Mouse (Mus musculus): ENCODE results near the gene Hapln4. TPM values are rescaled to one million over a fixed set of nuclear protein-coding genes. Genes with fewer than 3 reads are reported as not detected.
A peak's percentile ranks its signal among the peaks of the same experiment; 100 is the strongest.

The Hapln4 gene
- polyA plus RNA-seq, 1 experiment, result 0.08 TPM

DNA sequence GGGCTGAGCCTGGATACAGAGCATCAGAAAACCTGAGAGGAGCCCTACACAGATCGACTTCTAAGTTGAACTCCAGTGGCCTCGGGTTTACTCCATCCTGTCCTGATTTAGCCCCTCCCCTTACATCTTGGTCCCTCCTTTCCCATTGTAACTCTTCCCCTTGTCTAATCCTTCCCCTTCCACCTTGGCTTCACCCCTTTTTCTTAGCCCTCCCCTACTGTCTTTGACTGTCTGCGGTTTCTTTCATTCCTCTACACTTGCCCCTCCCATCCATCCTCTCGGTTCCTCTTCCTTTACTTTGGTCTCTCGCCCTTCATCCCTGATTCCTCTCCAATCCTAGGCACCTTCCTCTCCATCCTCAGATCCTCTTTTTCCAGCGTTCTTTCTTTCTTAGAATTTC, 31.2 kb downstream of the Hapln4 start:
- 17% methylated on average over 6 of the region's 6 CpGs for WGBS
- Histone ChIP-seq H3K36me3 (ENCODE audit: control insufficient read depth, insufficient read depth, low read length) (no peaks in the 10 kb centered on the region), H3K27ac (ENCODE audit: insufficient read depth, low read depth, low read length) (no peak overlapping the region), H3K4me3 (ENCODE audit: insufficient read depth, low read depth, low read length) (no peak overlapping the region), H3K27me3 (replicated peaks; ENCODE audit: control insufficient read depth, insufficient read depth, low read length) (no peaks in the 10 kb centered on the region), H3K4me1 (ENCODE audit: control insufficient read depth, insufficient read depth, low read length) (no peaks in the 10 kb centered on the region)
- TF ChIP-seq CTCF (conservative IDR thresholded peaks at IDR 0.05; ENCODE audit: insufficient read depth, insufficient read length, low read depth, low read length) (no peak), POLR2A (IDR thresholded peaks at IDR 0.05; ENCODE audit: low read depth, low read length) (no peak)
- no peak for DNase-seq

DNA sequence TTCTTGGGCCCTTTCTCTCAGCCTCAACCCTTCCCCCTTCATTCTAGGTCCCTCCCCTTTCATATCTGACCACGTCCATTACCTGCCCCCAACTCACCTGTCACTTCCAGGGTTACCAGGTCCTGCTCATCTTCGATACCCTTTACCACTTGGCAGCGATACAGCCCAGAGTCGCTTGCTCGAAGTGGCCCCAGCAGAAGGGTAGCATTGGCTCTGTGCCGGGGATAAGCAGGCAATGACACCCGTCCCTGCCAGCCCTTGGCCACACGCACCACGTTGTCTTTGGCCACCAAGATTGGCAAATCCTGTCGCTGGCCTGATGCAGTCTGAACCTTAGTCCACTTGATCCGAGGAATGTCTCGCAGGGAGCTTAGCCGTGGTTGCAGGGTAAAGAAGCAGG, 31.6 kb downstream of the Hapln4 start:
- 67% methylated on average over 13 of the region's 13 CpGs for WGBS
- H3K4me3 ChIP-seq (ENCODE audit: insufficient read depth, low read depth, low read length), result no peak overlapping the region
- no peak overlapping the region for H3K27ac ChIP-seq (ENCODE audit: insufficient read depth, low read depth, low read length)
- no peaks in the 10 kb centered on the region for H3K36me3 ChIP-seq (ENCODE audit: control insufficient read depth, insufficient read depth, low read length)
- no peaks in the 10 kb centered on the region for H3K4me1 ChIP-seq (ENCODE audit: control insufficient read depth, insufficient read depth, low read length)
- DNase-seq, result no peak
- no peaks in the 10 kb centered on the region for H3K27me3 ChIP-seq (replicated peaks; ENCODE audit: control insufficient read depth, insufficient read depth, low read length)
- TF ChIP-seq CTCF (conservative IDR thresholded peaks at IDR 0.05; ENCODE audit: insufficient read depth, insufficient read length, low read depth, low read length) (no peak), POLR2A (IDR thresholded peaks at IDR 0.05; ENCODE audit: low read depth, low read length) (no peak)

DNA sequence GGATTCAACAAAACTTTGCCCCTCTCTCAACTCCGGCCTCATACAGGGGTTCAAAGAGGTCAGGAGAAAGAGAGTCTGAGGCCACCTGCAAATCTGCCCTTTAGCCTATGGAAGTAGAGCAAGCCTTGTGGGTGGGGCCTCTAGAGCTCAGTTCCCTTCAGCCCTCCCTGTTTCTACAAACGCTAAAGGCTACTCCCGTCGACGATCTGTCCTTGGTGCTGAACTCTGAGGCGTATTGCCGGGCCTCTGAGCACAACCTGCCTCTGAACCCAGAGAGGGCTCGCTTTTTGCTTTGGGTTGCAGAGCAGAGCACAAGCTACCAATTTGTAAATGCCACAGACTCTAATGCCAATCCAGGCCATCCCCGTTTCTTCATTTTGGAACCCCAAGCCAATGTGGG, 34.4 kb downstream of the Hapln4 start:
- 6% methylated on average over 9 of the region's 9 CpGs for WGBS
- H3K27me3 ChIP-seq (replicated peaks; ENCODE audit: control insufficient read depth, insufficient read depth, low read length), result no peaks in the 10 kb centered on the region
- H3K4me3 ChIP-seq (ENCODE audit: insufficient read depth, low read depth, low read length), result no peak overlapping the region
- H3K36me3 ChIP-seq (ENCODE audit: control insufficient read depth, insufficient read depth, low read length), result no peaks in the 10 kb centered on the region
- no peak for TF ChIP-seq POLR2A (IDR thresholded peaks at IDR 0.05; ENCODE audit: low read depth, low read length)
- no peak for TF ChIP-seq CTCF (conservative IDR thresholded peaks at IDR 0.05; ENCODE audit: insufficient read depth, insufficient read length, low read depth, low read length)
- H3K4me1 ChIP-seq (ENCODE audit: control insufficient read depth, insufficient read depth, low read length), result no peaks in the 10 kb centered on the region
- H3K27ac ChIP-seq (ENCODE audit: insufficient read depth, low read depth, low read length), result no peak overlapping the region
- DNase-seq, result no peak

DNA sequence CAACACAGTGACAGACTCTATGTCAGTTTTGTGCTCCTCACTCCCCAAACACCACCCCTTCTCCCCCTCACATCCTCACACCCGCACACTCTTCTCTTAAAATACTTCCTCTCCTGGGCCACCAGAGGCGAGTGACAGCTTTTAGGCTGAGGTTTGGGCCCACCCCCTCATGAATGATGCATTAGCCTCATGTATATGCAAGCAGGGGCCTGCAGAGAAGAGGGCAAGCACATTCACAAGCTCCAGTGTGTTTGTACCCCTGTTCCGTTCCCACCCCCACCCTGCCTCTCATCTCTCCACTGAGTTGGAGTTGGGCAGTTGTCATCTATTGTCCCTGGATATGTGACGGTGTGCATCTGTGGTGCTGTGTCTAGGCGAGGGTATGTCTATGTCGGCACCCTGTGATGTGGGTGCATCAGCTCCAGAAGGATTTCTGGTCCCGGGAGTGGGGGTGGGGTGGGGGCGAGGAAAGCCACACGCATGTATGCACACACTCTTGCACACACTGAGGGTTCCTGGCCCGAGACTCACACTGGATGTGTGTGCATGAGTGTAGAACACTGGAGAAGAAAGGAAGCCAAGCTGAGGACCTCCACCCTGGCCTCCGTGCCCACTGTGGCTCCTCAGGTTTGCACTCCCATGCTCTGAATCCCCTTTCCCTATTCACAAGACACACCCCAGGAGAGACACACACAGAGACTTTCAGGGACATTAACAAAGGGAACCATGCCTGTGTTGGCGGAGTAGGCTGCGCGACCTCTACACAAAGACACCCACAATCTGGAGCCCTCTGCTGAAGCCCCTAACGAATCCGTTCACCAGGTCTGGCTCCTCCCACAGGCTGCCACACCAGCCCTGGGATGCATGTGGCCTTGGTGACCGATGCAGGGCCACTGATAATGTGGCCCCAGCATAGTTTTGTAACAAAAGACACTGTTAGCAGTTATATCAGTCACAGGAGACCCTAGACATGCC, 35.8 kb downstream of the Hapln4 start:
- Histone ChIP-seq H3K27me3 (replicated peaks; ENCODE audit: control insufficient read depth, insufficient read depth, low read length) (no peaks in the 10 kb centered on the region), H3K36me3 (ENCODE audit: control insufficient read depth, insufficient read depth, low read length) (no peaks in the 10 kb centered on the region), H3K27ac (ENCODE audit: insufficient read depth, low read depth, low read length) (no peak overlapping the region), H3K4me3 (ENCODE audit: insufficient read depth, low read depth, low read length) (no peak overlapping the region), H3K4me1 (ENCODE audit: control insufficient read depth, insufficient read depth, low read length) (no peaks in the 10 kb centered on the region)
- DNase-seq, result no peak
- 19% methylated on average over 17 of the region's 17 CpGs for WGBS
- TF ChIP-seq POLR2A (IDR thresholded peaks at IDR 0.05; ENCODE audit: low read depth, low read length) (no peak), CTCF (conservative IDR thresholded peaks at IDR 0.05; ENCODE audit: insufficient read depth, insufficient read length, low read depth, low read length) (no peak)

DNA sequence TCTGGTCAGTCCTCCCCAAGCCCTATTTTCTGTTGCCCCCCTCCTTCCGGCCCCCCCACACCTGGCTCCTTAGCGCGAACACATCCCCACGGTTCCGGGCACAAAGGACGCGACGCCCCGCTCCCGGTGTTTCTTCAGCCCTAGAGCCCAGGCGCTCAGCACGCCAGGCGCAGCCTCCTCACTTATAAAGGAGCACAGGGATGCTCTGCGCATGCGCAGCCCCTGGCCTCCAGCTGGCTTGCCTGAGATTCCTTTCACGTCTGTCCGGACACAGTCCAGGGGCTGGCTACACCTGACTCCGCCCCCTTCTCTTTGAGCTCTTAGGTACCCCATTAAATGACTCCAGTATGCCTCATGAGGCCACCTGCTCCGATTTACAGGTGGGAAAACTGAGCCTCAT, 37.4 kb downstream of the Hapln4 start, which contains the start of gene Ncan:
Gene Ncan (minus strand): TSS at position 207 of the 400 bp plus-strand sequence.
- Histone ChIP-seq H3K4me3 (ENCODE audit: insufficient read depth, low read depth, low read length) (no peak within 1 kb of the TSS), H3K4me1 (ENCODE audit: control insufficient read depth, insufficient read depth, low read length) (no peaks in the 10 kb centered on the region), H3K27ac (ENCODE audit: insufficient read depth, low read depth, low read length) (no peak within 1 kb of the TSS), H3K27me3 (replicated peaks; ENCODE audit: control insufficient read depth, insufficient read depth, low read length) (no peaks in the 10 kb centered on the region), H3K36me3 (ENCODE audit: control insufficient read depth, insufficient read depth, low read length) (no peaks in the 10 kb centered on the region)
- DNase-seq, result peak; percentile 67
- no peak for TF ChIP-seq POLR2A (IDR thresholded peaks at IDR 0.05; ENCODE audit: low read depth, low read length)
- TF ChIP-seq CTCF (conservative IDR thresholded peaks at IDR 0.05; ENCODE audit: insufficient read depth, insufficient read length, low read depth, low read length), result no peak
- WGBS, result 1% methylated on average over 19 of the region's 19 CpGs

DNA sequence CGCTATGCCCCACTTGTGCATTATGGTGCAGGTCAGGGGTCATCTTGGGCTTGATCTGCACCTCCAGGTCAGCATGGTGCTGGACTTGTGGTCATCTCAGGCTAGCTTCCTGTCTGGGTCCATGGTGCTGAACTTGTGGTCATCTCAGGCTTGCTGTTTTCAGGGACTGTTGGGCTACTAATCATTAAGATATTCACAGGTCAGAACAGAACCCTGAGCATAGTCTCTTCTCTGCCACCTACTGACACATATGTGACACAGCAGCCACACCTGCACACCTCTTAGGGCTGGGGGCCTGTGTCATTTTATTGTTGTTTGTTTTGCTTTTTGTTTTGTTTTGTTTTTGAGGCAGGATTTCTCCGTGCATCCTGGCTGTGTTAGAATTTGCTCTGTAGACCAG, 39.6 kb downstream of the Hapln4 start:
- no peaks in the 10 kb centered on the region for H3K27me3 ChIP-seq (replicated peaks; ENCODE audit: control insufficient read depth, insufficient read depth, low read length)
- no peaks in the 10 kb centered on the region for H3K4me1 ChIP-seq (ENCODE audit: control insufficient read depth, insufficient read depth, low read length)
- 53% methylated on average over 2 of the region's 2 CpGs for WGBS
- H3K27ac ChIP-seq (ENCODE audit: insufficient read depth, low read depth, low read length), result no peak overlapping the region
- no peak overlapping the region for H3K4me3 ChIP-seq (ENCODE audit: insufficient read depth, low read depth, low read length)
- peak; percentile 65 for TF ChIP-seq CTCF (conservative IDR thresholded peaks at IDR 0.05; ENCODE audit: insufficient read depth, insufficient read length, low read depth, low read length)
- no peak for TF ChIP-seq POLR2A (IDR thresholded peaks at IDR 0.05; ENCODE audit: low read depth, low read length)
- H3K36me3 ChIP-seq (ENCODE audit: control insufficient read depth, insufficient read depth, low read length), result no peaks in the 10 kb centered on the region
- DNase-seq, result peak; percentile 32

DNA sequence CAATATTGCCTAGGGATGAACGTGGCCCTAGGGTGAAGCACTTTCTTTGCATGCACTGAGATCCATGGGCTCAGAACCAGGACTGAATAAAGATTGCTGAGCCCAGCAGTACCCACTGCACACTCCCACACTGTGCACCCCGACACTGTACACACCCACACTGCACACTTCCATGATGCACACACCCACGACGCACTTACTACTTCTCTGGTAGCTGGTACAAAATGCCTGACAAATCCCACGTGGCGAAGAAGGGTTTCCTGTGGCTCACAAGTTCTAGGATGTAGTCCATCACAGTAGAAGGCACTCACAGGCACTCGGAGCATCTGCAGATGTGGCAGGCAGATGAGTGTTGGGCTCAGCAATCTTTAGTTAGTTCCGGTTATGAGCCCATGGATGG, 41.7 kb downstream of the Hapln4 start:
- no peaks in the 10 kb centered on the region for H3K27me3 ChIP-seq (replicated peaks; ENCODE audit: control insufficient read depth, insufficient read depth, low read length)
- H3K36me3 ChIP-seq (ENCODE audit: control insufficient read depth, insufficient read depth, low read length), result no peaks in the 10 kb centered on the region
- no peak for TF ChIP-seq POLR2A (IDR thresholded peaks at IDR 0.05; ENCODE audit: low read depth, low read length)
- TF ChIP-seq CTCF (conservative IDR thresholded peaks at IDR 0.05; ENCODE audit: insufficient read depth, insufficient read length, low read depth, low read length), result no peak
- no peak overlapping the region for H3K4me3 ChIP-seq (ENCODE audit: insufficient read depth, low read depth, low read length)
- WGBS, result 55% methylated on average over 8 of the region's 8 CpGs
- no peak overlapping the region for H3K27ac ChIP-seq (ENCODE audit: insufficient read depth, low read depth, low read length)
- H3K4me1 ChIP-seq (ENCODE audit: control insufficient read depth, insufficient read depth, low read length), result peaks cover 6% of the 10 kb centered on the region; the same call in 1 of the 2 replicates
- DNase-seq, result no peak

Data from kidney, adult 2 months (tissue).